18 mouse cellular contexts compared by ENCODE assay signal in genomic region chr13:53463946-53464345, GRCm38 (mm10). TPM values are rescaled to one million over a fixed set of nuclear protein-coding genes. Genes with fewer than 3 reads are reported as not detected.
DNase-seq lines count a peak whose midpoint lies in the region; ATAC-seq lines count a peak whose summit lies in the region.
"Had no signal": no experiment of that assay in that cellular context is flagged by ENCODE, and none has a peak within 500 bp of the region (broad histone marks: within the 10 kb centered on the region; RNA-seq: fewer than 3 reads in every experiment).

No protein-coding gene starts in this region.

- no peak overlapping the region for H3K4me3 ChIP-seq in midbrain, embryonic 12.5 days
- H3K4me3 ChIP-seq in midbrain, embryonic 15.5 days: no peak overlapping the region
- H3K4me3 ChIP-seq in hindbrain, embryonic 14.5 days (replicated peaks; ENCODE audit: low read length): no peak overlapping the region
- no peak overlapping the region for H3K4me3 ChIP-seq in neural tube, embryonic 11.5 days (ENCODE audit: low read depth, low read length)
- H3K4me3 ChIP-seq: intestine, embryonic 15.5 days; kidney, embryonic 15.5 days had no signal

- H3K9me3 ChIP-seq in midbrain, embryonic 12.5 days: no peaks in the 10 kb centered on the region
- no peaks in the 10 kb centered on the region for H3K9me3 ChIP-seq in midbrain, embryonic 15.5 days
- H3K9me3 ChIP-seq in hindbrain, embryonic 14.5 days (ENCODE audit: control insufficient read depth, low read length): no peaks in the 10 kb centered on the region
- H3K9me3 ChIP-seq in neural tube, embryonic 11.5 days (ENCODE audit: control insufficient read depth, low read length): no peaks in the 10 kb centered on the region
- H3K9me3 ChIP-seq: intestine, embryonic 15.5 days; kidney, embryonic 15.5 days had no signal

- peaks cover 33% of the 10 kb centered on the region for H3K4me1 ChIP-seq in midbrain, embryonic 12.5 days
- peaks cover 24% of the 10 kb centered on the region for H3K4me1 ChIP-seq in midbrain, embryonic 15.5 days
- peaks cover 15% of the 10 kb centered on the region; the same call in 1 of the 2 replicates for H3K4me1 ChIP-seq in hindbrain, embryonic 14.5 days (replicated peaks; ENCODE audit: control insufficient read depth, insufficient read depth, low read length)
- H3K4me1 ChIP-seq in neural tube, embryonic 11.5 days (ENCODE audit: control insufficient read depth, insufficient read depth, low read length): peaks cover 30% of the 10 kb centered on the region

- H3K27me3 ChIP-seq in midbrain, embryonic 12.5 days: peaks cover 93% of the 10 kb centered on the region
- peaks cover 77% of the 10 kb centered on the region for H3K27me3 ChIP-seq in midbrain, embryonic 15.5 days (replicated peaks)
- H3K27me3 ChIP-seq in hindbrain, embryonic 14.5 days (ENCODE audit: control insufficient read depth, insufficient read depth, low read length): peaks cover 89% of the 10 kb centered on the region
- H3K27me3 ChIP-seq in neural tube, embryonic 11.5 days (ENCODE audit: control insufficient read depth, insufficient read depth, low read length): peaks cover 57% of the 10 kb centered on the region

- WGBS in midbrain, embryonic 12.5 days: 2% methylated on average over 10 of the region's 10 CpGs
- 9% methylated on average over 10 of the region's 10 CpGs for WGBS in midbrain, embryonic 15.5 days
- 4% methylated on average over 10 of the region's 10 CpGs for WGBS in hindbrain, embryonic 14.5 days
- 2% methylated on average over 10 of the region's 10 CpGs for WGBS in neural tube, embryonic 11.5 days

- H3K9ac ChIP-seq in midbrain, embryonic 12.5 days (replicated peaks): no peak overlapping the region
- no peak overlapping the region for H3K9ac ChIP-seq in midbrain, embryonic 15.5 days
- no peak overlapping the region for H3K9ac ChIP-seq in hindbrain, embryonic 14.5 days
- H3K9ac ChIP-seq in neural tube, embryonic 11.5 days (ENCODE audit: low read length): no peak overlapping the region
- H3K9ac ChIP-seq: intestine, embryonic 15.5 days; kidney, embryonic 15.5 days; lung, embryonic 14.5 days had no signal

- no peaks in the 10 kb centered on the region for H3K36me3 ChIP-seq in midbrain, embryonic 12.5 days
- H3K36me3 ChIP-seq in midbrain, embryonic 15.5 days (replicated peaks): no peaks in the 10 kb centered on the region
- H3K36me3 ChIP-seq in hindbrain, embryonic 14.5 days (replicated peaks; ENCODE audit: control insufficient read depth, insufficient read depth): no peaks in the 10 kb centered on the region
- H3K36me3 ChIP-seq in neural tube, embryonic 11.5 days (ENCODE audit: control insufficient read depth, insufficient read depth, low read length): no peaks in the 10 kb centered on the region
- H3K36me3 ChIP-seq: intestine, embryonic 15.5 days; kidney, embryonic 15.5 days had no signal

- H3K4me2 ChIP-seq in midbrain, embryonic 12.5 days (replicated peaks): peak overlapping the region; percentile 27
- H3K4me2 ChIP-seq in midbrain, embryonic 15.5 days: no peak overlapping the region
- H3K4me2 ChIP-seq in hindbrain, embryonic 14.5 days (replicated peaks): peak overlapping the region; percentile 37; the same call in 1 of the 2 replicates
- peak overlapping the region; percentile 39; the same call in 1 of the 2 replicates for H3K4me2 ChIP-seq in neural tube, embryonic 11.5 days (ENCODE audit: low read depth)
- H3K4me2 ChIP-seq: intestine, embryonic 15.5 days; lung, embryonic 14.5 days had no signal

- H3K27ac ChIP-seq in midbrain, embryonic 12.5 days (replicated peaks): no peak overlapping the region
- H3K27ac ChIP-seq in midbrain, embryonic 15.5 days: no peak overlapping the region
- no peak overlapping the region; the same call in 1 of the 2 replicates for H3K27ac ChIP-seq in hindbrain, embryonic 14.5 days
- peak overlapping the region; percentile 79 for H3K27ac ChIP-seq in neural tube, embryonic 11.5 days (ENCODE audit: low read depth, low read length)
- H3K27ac ChIP-seq: intestine, embryonic 15.5 days; kidney, embryonic 15.5 days; macrophage had no signal

- peak; percentile 63 for DNase-seq in embryo, embryonic 10.5 days (ENCODE audit: low spot score)
- no peak for DNase-seq in embryo, embryonic 9.5 days (ENCODE audit: extremely low spot score)
- DNase-seq in hindbrain, embryonic 14.5 days (ENCODE audit: low spot score): peak; percentile 32
- no peak for DNase-seq in neural tube, embryonic 11.5 days (ENCODE audit: low spot score)
- DNase-seq in ovary, adult 18-20 months (ENCODE audit: low spot score): no peak
- DNase-seq in cerebellum, postnatal 14 days: no peak
- DNase-seq: adrenal gland, postnatal 14 days; cerebellum, adult 2 months; gastrocnemius, postnatal 25 days; lung, embryonic 14.5 days; thymus, adult 18-20 months had no signal

- peak; percentile 32; the same call in 1 of the 2 replicates for ATAC-seq in midbrain, embryonic 12.5 days (ENCODE audit: low FRiP score, low read depth)
- ATAC-seq in midbrain, embryonic 15.5 days (replicated peaks): no peak
- no peak for ATAC-seq in hindbrain, embryonic 14.5 days (ENCODE audit: low FRiP score)
- ATAC-seq in neural tube, embryonic 11.5 days (ENCODE audit: insufficient read depth, low FRiP score, low TSS enrichment): peak; percentile 4; the same call in 1 of the 2 replicates
- ATAC-seq: forebrain, embryonic 14.5 days; intestine, embryonic 15.5 days had no signal

RNA-seq across cellular contexts. Expression of gene Msx2, which starts 8.9 kb away (rescaled TPM):
- 23.7 and 36.4 TPM in 2 replicates for polyA plus RNA-seq in midbrain, embryonic 12.5 days (2016; fragmentation: Nextera tagmentation; extraction: Ambion mirVana)
- polyA plus RNA-seq in midbrain, embryonic 15.5 days (2015; fragmentation: Nextera tagmentation; extraction: Ambion mirVana): 0.60 and 0.83 TPM in 2 replicates
- polyA plus RNA-seq in hindbrain, embryonic 14.5 days (2014; fragmentation: Nextera tagmentation; extraction: Ambion mirVana): 1.9 and 2.9 TPM in 2 replicates
- 20.2 and 21.0 TPM in 2 replicates for polyA plus RNA-seq in neural tube, embryonic 11.5 days (2014; fragmentation: Nextera tagmentation; extraction: Ambion mirVana)
- polyA plus RNA-seq: liver, adult 2 months; macrophage had no signal

Comparison
In these comparisons a context has a peak if more than half of its experiments do, and no peak if none do; other contexts are left out.
1. DNase-seq: peak in embryo, embryonic 10.5 days (single experiment) and hindbrain, embryonic 14.5 days (single experiment); none in embryo, embryonic 9.5 days (single experiment), neural tube, embryonic 11.5 days (single experiment), ovary, adult 18-20 months (single experiment) and cerebellum, postnatal 14 days (0 of 2).
2. ATAC-seq: peak in midbrain, embryonic 12.5 days (single experiment) and neural tube, embryonic 11.5 days (single experiment); none in midbrain, embryonic 15.5 days (single experiment) and hindbrain, embryonic 14.5 days (single experiment).